Mouse (Mus musculus) intestine, embryonic 16.5 days (tissue): ENCODE results near the gene Dock6. TPM values are rescaled to one million over a fixed set of nuclear protein-coding genes. Genes with fewer than 3 reads are reported as not detected.
A peak's percentile ranks its signal among the peaks of the same experiment; 100 is the strongest.

ENCODE experiments used
- ATAC-seq: fragments of 200-750 bp; cut with Nextera tagmentation; 2 replicates; pipeline ENCODE4 v1.8.0; 2017; ENCODE audit warnings: moderate TSS enrichment, moderate library complexity
- H3K27ac ChIP-seq: fragments of 300-500 bp; sonication (generic); 2 replicates; pipeline ENCODE4 v1.5.1; 2014; ENCODE audit warnings: mild to moderate bottlenecking, low read length
- H3K27me3 ChIP-seq: fragments of 300-500 bp; sonication (generic); replicated peaks from 2 replicates; pipeline ENCODE4 v1.6.1; 2014; ENCODE audit warnings: low read length, control low read depth, mixed read lengths; ENCODE audit not compliant: control insufficient read depth, insufficient read depth
- H3K36me3 ChIP-seq: fragments of 300-500 bp; sonication (generic); 2 replicates; pipeline ENCODE4 v1.6.1; 2014; ENCODE audit warnings: low read length, control low read depth; ENCODE audit not compliant: control insufficient read depth, insufficient read depth
- H3K4me1 ChIP-seq: fragments of 300-500 bp; sonication (generic); 2 replicates; pipeline ENCODE4 v1.6.1; 2014; ENCODE audit warnings: low read length, control low read depth, mixed read lengths; ENCODE audit not compliant: control insufficient read depth, insufficient read depth
- H3K4me2 ChIP-seq: fragments of 300-500 bp; sonication (generic); 2 replicates; pipeline ENCODE4 v1.6.1; 2014; ENCODE audit warnings: low read depth, low read length, control low read depth
- H3K4me3 ChIP-seq: fragments of 300-500 bp; sonication (generic); 2 replicates; pipeline ENCODE4 v1.5.1; 2014; ENCODE audit warnings: mild to moderate bottlenecking, low read length
- H3K9ac ChIP-seq: fragments of 300-500 bp; sonication (generic); 2 replicates; pipeline ENCODE4 v1.6.1; 2014; ENCODE audit warnings: low read depth, low read length
- H3K9me3 ChIP-seq: fragments of 300-500 bp; sonication (generic); 2 replicates; pipeline ENCODE4 v1.6.1; 2016; ENCODE audit warnings: low read length, control low read depth; ENCODE audit not compliant: control insufficient read depth
- WGBS: fragments of 180-500 bp; shearing (Covaris S2); extraction: QIAGEN DNeasy Blood & Tissue Kit; methylation state at CpG from one replicate; pipeline ENCODE4 v1.1.7; 2014; 5-methylcytosine and 5-hydroxymethylcytosine counted together
- microRNA-seq: library from miRNA; unstranded; fragments of <30 nt; microRNA quantifications from one replicate; pipeline ENCODE4, GENCODE M21; 2016
- polyA plus RNA-seq: library from polyadenylated mRNA; unstranded; fragments of >200 nt; fragmentation: Nextera tagmentation; extraction: Ambion mirVana; gene quantifications from 2 replicates; pipeline ENCODE4 v1.2.1, GENCODE M21; 2015

Dock6 gene
- polyA plus RNA-seq, 1 experiment from 2014 or later, result 23.3 TPM

- Histone ChIP-seq H3K4me3 (no peak overlapping the region), H3K9me3 (no peaks in the 10 kb centered on the region), H3K27me3 (no peaks in the 10 kb centered on the region), H3K27ac (peak overlapping the region; percentile 94), H3K4me1 (peaks cover 30% of the 10 kb centered on the region), H3K36me3 (peaks cover 25% of the 10 kb centered on the region), H3K9ac (peak overlapping the region; percentile 56), H3K4me2 (0 out of 2 replicates have a peak overlapping the region, but pooled peaks have one; percentile 12)
- 47% methylated on average over 10 of the region's 10 CpGs for WGBS
- peak; percentile 70 for ATAC-seq
These were observed 100.1 kb downstream of the Dock6 start for GRCm38 (mm10) chr9:21752252-21752792.

- ATAC-seq, result no peak
- peak overlapping the region; percentile 94 for H3K27ac ChIP-seq
These were observed 101.1 kb downstream of the Dock6 start for GRCm38 (mm10) chr9:21751347-21751746.

GRCm38 (mm10) chr9:21750370-21750769 is 102.1 kb downstream of the Dock6 start:
- ATAC-seq, result no peak
- H3K9ac ChIP-seq, result no peak overlapping the region
- peaks cover 35% of the 10 kb centered on the region for H3K36me3 ChIP-seq
- peaks cover 30% of the 10 kb centered on the region for H3K4me1 ChIP-seq
- H3K4me3 ChIP-seq, result no peak overlapping the region
- H3K27me3 ChIP-seq, result no peaks in the 10 kb centered on the region
- H3K27ac ChIP-seq, result no peak overlapping the region
- no peak overlapping the region for H3K4me2 ChIP-seq
- H3K9me3 ChIP-seq, result no peaks in the 10 kb centered on the region
- WGBS, result 88% methylated on average over 3 of the region's 3 CpGs

More at GRCm38 (mm10) chr9:21751347-21751746, 101.1 kb downstream of the Dock6 start:
- no peaks in the 10 kb centered on the region for H3K27me3 ChIP-seq
- H3K9me3 ChIP-seq, result no peaks in the 10 kb centered on the region
- WGBS, result 62% methylated on average over 6 of the region's 6 CpGs
- no peak overlapping the region for H3K4me2 ChIP-seq
- H3K4me1 ChIP-seq, result peaks cover 30% of the 10 kb centered on the region
- peaks cover 31% of the 10 kb centered on the region for H3K36me3 ChIP-seq
- no peak overlapping the region for H3K4me3 ChIP-seq
- H3K9ac ChIP-seq, result no peak overlapping the region

Small RNA genes within 50 kb of the gene (microRNA-seq; reads per million reads assigned to microRNA genes)
- 6.8 reads per million, percentile 19 among the genes with 10 or more reads in this experiment for gene Mir7083

Other genes with a start within 250 kb of the Dock6 start
- gene Smarca4, start 236.5 kb downstream of the Dock6 start, polyA plus RNA-seq, result 59.5 and 61.2 TPM in 2 replicates
- gene Ldlr, start 129.2 kb downstream of the Dock6 start, polyA plus RNA-seq, result 86.7 and 88.2 TPM in 2 replicates
- 85.5 and 106 TPM in 2 replicates for gene Spc24, start 92.3 kb downstream of the Dock6 start, polyA plus RNA-seq
- 9.7 and 9.9 TPM in 2 replicates for gene Kank2, start 53.9 kb downstream of the Dock6 start, polyA plus RNA-seq
- gene Angptl8, start 17.1 kb downstream of the Dock6 start, polyA plus RNA-seq, result 17.3 and 18.4 TPM in 2 replicates
- 47.5 and 47.9 TPM in 2 replicates for gene Rab3d, start 65.6 kb upstream of the Dock6 start, polyA plus RNA-seq
- gene Ccdc159, start 74.8 kb upstream of the Dock6 start, polyA plus RNA-seq, result 2.6 and 3.5 TPM in 2 replicates
- gene Tmem205, start 74.9 kb upstream of the Dock6 start, polyA plus RNA-seq, result 93.9 and 97.0 TPM in 2 replicates
- 5.2 and 6.2 TPM in 2 replicates for gene Plppr2, start 84.4 kb upstream of the Dock6 start, polyA plus RNA-seq
- 5.9 and 6.5 TPM in 2 replicates for gene Swsap1, start 103.1 kb upstream of the Dock6 start, polyA plus RNA-seq
- gene Epor, start 110.9 kb upstream of the Dock6 start, polyA plus RNA-seq, result 4.8 and 6.4 TPM in 2 replicates
- gene Rgl3, start 136.8 kb upstream of the Dock6 start, polyA plus RNA-seq, result 1.7 and 2.0 TPM in 2 replicates
- 0.28 and 0.54 TPM in 2 replicates for gene Ccdc151, start 150.0 kb upstream of the Dock6 start, polyA plus RNA-seq
- gene Prkcsh, start 150.2 kb upstream of the Dock6 start, polyA plus RNA-seq, result 121 and 125 TPM in 2 replicates
- gene Elavl3, start 199.4 kb upstream of the Dock6 start, polyA plus RNA-seq, result 1.5 and 1.9 TPM in 2 replicates
- not detected in 2 replicates for gene Gm49318, start 218.6 kb upstream of the Dock6 start, polyA plus RNA-seq
- 9.2 and 9.7 TPM in 2 replicates for gene Zfp653, start 218.7 kb upstream of the Dock6 start, polyA plus RNA-seq
- 50.8 and 54.2 TPM in 2 replicates for gene Ecsit, start 232.8 kb upstream of the Dock6 start, polyA plus RNA-seq
- gene Cnn1, start 246.6 kb upstream of the Dock6 start, polyA plus RNA-seq, result 324 and 348 TPM in 2 replicates